Mouse (Mus musculus) neural tube, embryonic 14.5 days (tissue): ENCODE measurements around the gene Rcc1l. TPM values are rescaled to one million over a fixed set of nuclear protein-coding genes. Genes with fewer than 3 reads are reported as not detected.

ENCODE experiments used
- ATAC-seq: fragments of 200-750 bp; cut with Nextera tagmentation; 2 replicates; pipeline ENCODE4 v1.8.0; 2017; ENCODE audit warnings: low read depth, mild to moderate bottlenecking, moderate TSS enrichment, moderate library complexity
- H3K27ac ChIP-seq: fragments of 300-500 bp; sonication (generic); 2 replicates; pipeline ENCODE4 v1.5.1; 2014; ENCODE audit warnings: low read depth, mild to moderate bottlenecking, control low read depth, low read length, moderate library complexity, mixed read lengths
- H3K27me3 ChIP-seq: fragments of 300-500 bp; sonication (generic); 2 replicates; pipeline ENCODE4 v1.6.1; 2014; ENCODE audit warnings: low read length; ENCODE audit not compliant: control insufficient read depth, insufficient read depth
- H3K36me3 ChIP-seq: fragments of 300-500 bp; sonication (generic); 2 replicates; pipeline ENCODE4 v1.6.1; 2014; ENCODE audit warnings: low read length, mixed read lengths; ENCODE audit not compliant: control insufficient read depth, insufficient read depth
- H3K4me1 ChIP-seq: fragments of 300-500 bp; sonication (generic); 2 replicates; pipeline ENCODE4 v1.6.1; 2014; ENCODE audit warnings: low read length; ENCODE audit not compliant: control insufficient read depth, insufficient read depth
- H3K4me2 ChIP-seq: fragments of 300-500 bp; sonication (generic); 2 replicates; pipeline ENCODE4 v1.6.1; 2014; ENCODE audit warnings: mild to moderate bottlenecking, low read depth, low read length, control low read depth
- H3K4me3 ChIP-seq: fragments of 300-500 bp; sonication (generic); 2 replicates; pipeline ENCODE4 v1.5.1; 2014; ENCODE audit warnings: low read depth, low read length, control low read depth, mixed read lengths
- H3K9ac ChIP-seq: fragments of 300-500 bp; sonication (generic); replicated peaks from 2 replicates; pipeline ENCODE4 v1.6.1; 2014; ENCODE audit warnings: low read depth, mild to moderate bottlenecking, control low read depth, low read length, mixed read lengths
- H3K9me3 ChIP-seq: fragments of 300-500 bp; sonication (generic); 2 replicates; pipeline ENCODE4 v1.6.1; 2016; ENCODE audit warnings: low read length; ENCODE audit not compliant: control insufficient read depth
- WGBS: fragments of 180-500 bp; shearing (Covaris S2); extraction: QIAGEN DNeasy Blood & Tissue Kit; methylation state at CpG from one replicate; pipeline ENCODE4 v1.1.7; 2014; 5-methylcytosine and 5-hydroxymethylcytosine counted together
- polyA plus RNA-seq: library from polyadenylated mRNA; unstranded; fragments of >200 nt; fragmentation: Nextera tagmentation; extraction: Ambion mirVana; gene quantifications from 2 replicates; pipeline ENCODE4 v1.2.1, GENCODE M21; 2014

Gene Rcc1l
- polyA plus RNA-seq, 1 experiment from 2014 or later, result 16.7 TPM

- ATAC-seq, result no peak
- H3K36me3 ChIP-seq, result peaks cover 3% of the 10 kb centered on the region; the same call in 1 of the 2 replicates
- no peak overlapping the region for H3K4me3 ChIP-seq
- WGBS, result 79% methylated on average over 5 of the region's 5 CpGs
- no peaks in the 10 kb centered on the region for H3K4me1 ChIP-seq
- H3K27me3 ChIP-seq, result no peaks in the 10 kb centered on the region
- H3K9me3 ChIP-seq, result no peaks in the 10 kb centered on the region
- H3K27ac ChIP-seq, result no peak overlapping the region
- no peak overlapping the region for H3K4me2 ChIP-seq
- no peak overlapping the region for H3K9ac ChIP-seq
Measured at GRCm38 (mm10) chr5:134114981-134115380, 61.6 kb downstream of the Rcc1l start.

- no peak overlapping the region for H3K9ac ChIP-seq
- ATAC-seq, result no peak
- no peaks in the 10 kb centered on the region for H3K27me3 ChIP-seq
- H3K4me3 ChIP-seq, result no peak overlapping the region
- H3K4me2 ChIP-seq, result no peak overlapping the region
- H3K36me3 ChIP-seq, result no peaks in the 10 kb centered on the region; the same call in 1 of the 2 replicates
- 88% methylated on average over 8 of the region's 8 CpGs for WGBS
- H3K4me1 ChIP-seq, result peaks cover 16% of the 10 kb centered on the region
- H3K27ac ChIP-seq, result no peak overlapping the region
- H3K9me3 ChIP-seq, result no peaks in the 10 kb centered on the region
Measured at GRCm38 (mm10) chr5:134105829-134106228, 70.7 kb downstream of the Rcc1l start.

- no peak overlapping the region for H3K9ac ChIP-seq
- ATAC-seq, result no peak
- WGBS, result 74% methylated on average over 6 of the region's 6 CpGs
Measured at GRCm38 (mm10) chr5:134102720-134103119, 73.9 kb downstream of the Rcc1l start.

GRCm38 (mm10) chr5:134101883-134102282 is 74.7 kb downstream of the Rcc1l start:
- no peak for ATAC-seq
- peak overlapping the region; percentile 28; the same call in 1 of the 2 replicates for H3K9ac ChIP-seq
- H3K36me3 ChIP-seq, result no peaks in the 10 kb centered on the region; the same call in 1 of the 2 replicates
- H3K4me3 ChIP-seq, result peak overlapping the region; percentile 81; the same call in 1 of the 2 replicates
- peaks cover 18% of the 10 kb centered on the region for H3K4me1 ChIP-seq
- no peaks in the 10 kb centered on the region for H3K9me3 ChIP-seq
- no peak overlapping the region for H3K27ac ChIP-seq
- WGBS, result 28% methylated on average over 5 of the region's 5 CpGs
- H3K4me2 ChIP-seq, result peak overlapping the region; percentile 58
- no peaks in the 10 kb centered on the region for H3K27me3 ChIP-seq

More at GRCm38 (mm10) chr5:134102720-134103119, 73.9 kb downstream of the Rcc1l start:
- Histone ChIP-seq H3K27ac (no peak overlapping the region), H3K27me3 (no peaks in the 10 kb centered on the region), H3K36me3 (no peaks in the 10 kb centered on the region; the same call in 1 of the 2 replicates), H3K4me3 (no peak overlapping the region), H3K4me1 (peaks cover 18% of the 10 kb centered on the region), H3K9me3 (no peaks in the 10 kb centered on the region), H3K4me2 (no peak overlapping the region)

GRCm38 (mm10) chr5:134101322-134101721 is 75.3 kb downstream of the Rcc1l start:
- Histone ChIP-seq H3K9me3 (no peaks in the 10 kb centered on the region), H3K27me3 (no peaks in the 10 kb centered on the region), H3K4me2 (peak overlapping the region; percentile 58), H3K27ac (no peak overlapping the region), H3K4me3 (peak overlapping the region; percentile 81), H3K4me1 (peaks cover 18% of the 10 kb centered on the region), H3K9ac (peak overlapping the region; percentile 28; the same call in 1 of the 2 replicates), H3K36me3 (no peaks in the 10 kb centered on the region; the same call in 1 of the 2 replicates)
- WGBS, result 59% methylated on average over 5 of the region's 5 CpGs
- ATAC-seq, result no peak

GRCm38 (mm10) chr5:134100232-134100771 is 76.3 kb downstream of the Rcc1l start:
- peak overlapping the region; percentile 80; the same call in 1 of the 2 replicates for H3K27ac ChIP-seq
- H3K4me2 ChIP-seq, result peak overlapping the region; percentile 58
- H3K36me3 ChIP-seq, result no peaks in the 10 kb centered on the region; the same call in 1 of the 2 replicates
- H3K9me3 ChIP-seq, result no peaks in the 10 kb centered on the region
- peak; percentile 12; the same call in 1 of the 2 replicates for ATAC-seq
- peaks cover 18% of the 10 kb centered on the region for H3K4me1 ChIP-seq
- H3K27me3 ChIP-seq, result no peaks in the 10 kb centered on the region
- H3K4me3 ChIP-seq, result peak overlapping the region; percentile 81
- WGBS, result 1% methylated on average over 17 of the region's 17 CpGs
- H3K9ac ChIP-seq, result peak overlapping the region; percentile 81

- ATAC-seq, result peak; percentile 89
- H3K9ac ChIP-seq, result peak within 1 kb of the TSS; percentile 81
- WGBS, result under 1% methylated on average over 55 of the region's 58 CpGs
Measured at GRCm38 (mm10) chr5:134099496-134100211, 76.9 kb downstream of the Rcc1l start, which contains the start of gene Castor2. Gene Castor2 (plus strand): TSS chr5:134099711.

GRCm38 (mm10) chr5:134098976-134099375 is 77.6 kb downstream of the Rcc1l start:
- no peaks in the 10 kb centered on the region for H3K27me3 ChIP-seq
- peak overlapping the region; percentile 58 for H3K4me2 ChIP-seq

More at GRCm38 (mm10) chr5:134099496-134100211, 76.9 kb downstream of the Rcc1l start, which contains the start of gene Castor2:
- Histone ChIP-seq H3K27ac (peak within 1 kb of the TSS; percentile 80), H3K4me2 (peak within 1 kb of the TSS; percentile 58), H3K4me1 (peaks cover 18% of the 10 kb centered on the region), H3K27me3 (no peaks in the 10 kb centered on the region), H3K4me3 (peak within 1 kb of the TSS; percentile 81), H3K9me3 (no peaks in the 10 kb centered on the region), H3K36me3 (no peaks in the 10 kb centered on the region)

More at GRCm38 (mm10) chr5:134098976-134099375, 77.6 kb downstream of the Rcc1l start:
- ATAC-seq, result peak; percentile 45
- Histone ChIP-seq H3K4me3 (peak overlapping the region; percentile 81), H3K9ac (peak overlapping the region; percentile 81), H3K36me3 (no peaks in the 10 kb centered on the region), H3K9me3 (no peaks in the 10 kb centered on the region), H3K27ac (peak overlapping the region; percentile 75), H3K4me1 (peaks cover 18% of the 10 kb centered on the region)
- WGBS, result under 1% methylated on average over 17 of the region's 17 CpGs
